Mouse (Mus musculus) bone marrow macrophage, adult 2 months (primary cell): ENCODE data around the gene Gm5134.

Experiments
- CTCF ChIP-seq: IDR thresholded peaks from 2 replicates; pipeline ENCODE4 v1.5.1; 2012; ENCODE audit warnings: low read depth, mild to moderate bottlenecking, low read length, moderate library complexity
- POLR2A ChIP-seq: IDR thresholded peaks from 2 replicates; pipeline ENCODE4 v1.6.1; 2012; ENCODE audit warnings: mild to moderate bottlenecking, low read depth, low read length, borderline replicate concordance

DNA sequence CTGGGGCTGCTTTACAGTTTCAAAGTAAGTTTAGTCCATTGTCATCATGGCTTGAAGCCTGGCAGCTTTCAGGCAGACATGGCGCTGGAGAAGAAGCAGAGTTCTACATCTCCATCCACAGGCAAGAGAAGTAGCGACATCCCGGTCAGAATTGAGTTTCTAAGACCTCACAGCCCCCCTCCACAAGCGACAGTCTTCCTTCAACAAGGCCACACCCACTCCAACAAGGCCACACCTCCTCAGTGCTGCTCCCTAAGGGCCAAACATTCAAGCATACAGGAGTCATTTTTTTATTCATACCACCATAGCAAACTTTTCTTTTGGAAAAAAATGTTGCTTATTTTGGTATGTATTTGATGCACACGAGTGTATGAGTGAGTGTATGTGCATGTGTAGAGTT, 76.2 kb downstream of the Gm5134 start:
- TF ChIP-seq CTCF (no peak), POLR2A (no peak)
